Mouse (Mus musculus) thymus, adult 2 months (tissue): ENCODE data around the gene Shank2. TPM values are rescaled to one million over a fixed set of nuclear protein-coding genes. Genes with fewer than 3 reads are reported as not detected.

ENCODE experiments used
- DNase-seq: peaks from one replicate; pipeline ENCODE4 v3.0.0; 2021
- H3K27ac ChIP-seq: fragments of 200-500 bp; 2 replicates; pipeline ENCODE4 v1.5.1; 2012; ENCODE audit warnings: low read length, control low read depth; ENCODE audit not compliant: control insufficient read depth, insufficient read depth
- H3K27me3 ChIP-seq: fragments of 200-500 bp; 2 replicates; pipeline ENCODE4 v1.6.1; 2012; ENCODE audit warnings: mild to moderate bottlenecking, low read length, moderate library complexity, mixed read lengths; ENCODE audit not compliant: control insufficient read depth, insufficient read depth
- H3K36me3 ChIP-seq: fragments of 200-500 bp; 2 replicates; pipeline ENCODE4 v1.6.1; 2012; ENCODE audit warnings: mild to moderate bottlenecking, low read length, moderate library complexity; ENCODE audit not compliant: control insufficient read depth, insufficient read depth
- H3K4me1 ChIP-seq: fragments of 200-500 bp; replicated peaks from 2 replicates; pipeline ENCODE4 v1.6.1; 2012; ENCODE audit warnings: low read length; ENCODE audit not compliant: control insufficient read depth, insufficient read depth
- H3K4me3 ChIP-seq: fragments of 200-500 bp; 2 replicates; pipeline ENCODE4 v1.5.1; 2012; ENCODE audit warnings: mild to moderate bottlenecking, low read length, control low read depth, moderate library complexity; ENCODE audit not compliant: control insufficient read depth, insufficient read depth
- CTCF ChIP-seq: fragments of 200-500 bp; IDR thresholded peaks from 2 replicates; pipeline ENCODE4 v1.5.1; 2012; ENCODE audit warnings: mild to moderate bottlenecking, control low read depth, low read length, moderate library complexity, borderline replicate concordance; ENCODE audit not compliant: control insufficient read depth, poor library complexity, insufficient read depth; ENCODE audit errors: extremely low read depth
- POLR2A ChIP-seq: fragments of 200-500 bp; IDR thresholded peaks from 2 replicates; pipeline ENCODE4 v1.6.1; 2012; ENCODE audit warnings: mild to moderate bottlenecking, low read length, control low read depth, moderate library complexity; ENCODE audit not compliant: control insufficient read depth, poor library complexity, insufficient read depth; ENCODE audit errors: extremely low read depth
- WGBS: fragments of 180-500 bp; shearing (Covaris S2); methylation state at CpG from one replicate; pipeline ENCODE4 v1.1.7; 2018; 5-methylcytosine and 5-hydroxymethylcytosine counted together
- polyA plus RNA-seq: library from polyadenylated mRNA; depleted of rRNA; stranded (reverse); fragments of >200 nt; gene quantifications from 2 replicates; pipeline ENCODE4 v1.2.3, GENCODE M21; 2012

Shank2 gene
- polyA plus RNA-seq, 1 experiment = 2.8 TPM

DNA sequence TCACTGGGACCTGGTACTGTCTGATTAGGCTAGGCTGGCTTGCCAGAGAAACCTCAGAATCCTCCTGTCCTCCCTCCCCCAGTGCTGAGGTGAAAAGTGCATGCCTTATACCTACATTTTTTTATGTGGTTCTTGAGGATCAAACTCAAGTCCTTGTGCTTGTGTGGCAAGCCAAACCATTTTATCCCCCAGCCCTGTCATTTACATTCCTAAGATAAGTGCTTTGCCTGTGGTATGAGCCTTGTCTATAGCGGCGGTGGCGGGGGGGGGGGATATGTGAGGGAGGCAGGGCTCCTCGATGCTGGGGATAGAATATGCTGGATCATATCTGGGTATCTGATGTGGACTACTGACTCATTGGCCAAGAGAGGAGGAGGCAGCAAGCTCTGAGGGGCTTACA, 151.4 kb downstream of the Shank2 start:
- Histone ChIP-seq H3K27me3 (no peaks in the 10 kb centered on the region), H3K36me3 (no peaks in the 10 kb centered on the region), H3K27ac (no peak overlapping the region), H3K4me1 (no peaks in the 10 kb centered on the region), H3K4me3 (no peak overlapping the region)
- TF ChIP-seq CTCF = no peak
- TF ChIP-seq POLR2A = no peak
- WGBS = 86% methylated on average over 4 of the region's 4 CpGs
- DNase-seq = no peak

DNA sequence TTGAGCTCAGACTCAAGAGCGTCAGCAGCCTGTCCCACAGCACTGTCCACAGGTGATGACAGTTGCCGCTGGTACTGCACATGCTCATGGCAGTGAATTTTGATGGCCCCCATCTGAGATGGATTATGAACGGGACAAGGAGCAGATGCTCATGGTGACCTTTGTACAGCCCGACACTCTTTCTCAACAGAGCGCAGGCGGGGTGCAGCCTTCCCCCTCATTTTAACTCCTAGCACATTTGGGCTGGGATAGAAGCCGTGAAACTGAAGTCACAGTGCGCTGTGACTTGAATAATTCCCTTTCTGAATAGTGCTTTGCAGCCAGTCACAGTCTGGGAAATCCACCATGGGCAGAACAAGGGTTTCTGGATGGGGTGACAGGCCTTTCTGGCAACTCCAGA, 152.0 kb downstream of the Shank2 start:
- H3K4me1 ChIP-seq = no peaks in the 10 kb centered on the region
- WGBS = 90% methylated on average over 8 of the region's 8 CpGs
- no peak overlapping the region for H3K4me3 ChIP-seq
- DNase-seq = no peak
- no peaks in the 10 kb centered on the region for H3K36me3 ChIP-seq
- no peak overlapping the region for H3K27ac ChIP-seq
- TF ChIP-seq POLR2A (no peak), CTCF (no peak)
- H3K27me3 ChIP-seq = no peaks in the 10 kb centered on the region

GRCm38 (mm10) chr7:144157936-144158335, 156.2 kb downstream of the Shank2 start:
- DNase-seq = no peak
- TF ChIP-seq POLR2A (no peak), CTCF (no peak)
- H3K27ac ChIP-seq = no peak overlapping the region
- WGBS = 89% methylated on average over 8 of the region's 8 CpGs
- H3K4me3 ChIP-seq = no peak overlapping the region
- H3K36me3 ChIP-seq = no peaks in the 10 kb centered on the region
- no peaks in the 10 kb centered on the region for H3K4me1 ChIP-seq
- no peaks in the 10 kb centered on the region for H3K27me3 ChIP-seq

GRCm38 (mm10) chr7:144159556-144159955, 157.8 kb downstream of the Shank2 start:
- Histone ChIP-seq H3K4me1 (no peaks in the 10 kb centered on the region), H3K27ac (no peak overlapping the region), H3K27me3 (no peaks in the 10 kb centered on the region), H3K4me3 (no peak overlapping the region), H3K36me3 (no peaks in the 10 kb centered on the region)
- DNase-seq = no peak
- WGBS = 83% methylated on average over 8 of the region's 8 CpGs
- TF ChIP-seq CTCF = no peak
- no peak for TF ChIP-seq POLR2A

GRCm38 (mm10) chr7:144160066-144160465, 158.3 kb downstream of the Shank2 start:
- H3K27ac ChIP-seq = no peak overlapping the region
- TF ChIP-seq POLR2A (no peak), CTCF (no peak)
- WGBS = 70% methylated on average over 2 of the region's 2 CpGs
- DNase-seq = no peak
- no peaks in the 10 kb centered on the region for H3K27me3 ChIP-seq
- no peak overlapping the region for H3K4me3 ChIP-seq
- H3K4me1 ChIP-seq = no peaks in the 10 kb centered on the region
- H3K36me3 ChIP-seq = no peaks in the 10 kb centered on the region

DNA sequence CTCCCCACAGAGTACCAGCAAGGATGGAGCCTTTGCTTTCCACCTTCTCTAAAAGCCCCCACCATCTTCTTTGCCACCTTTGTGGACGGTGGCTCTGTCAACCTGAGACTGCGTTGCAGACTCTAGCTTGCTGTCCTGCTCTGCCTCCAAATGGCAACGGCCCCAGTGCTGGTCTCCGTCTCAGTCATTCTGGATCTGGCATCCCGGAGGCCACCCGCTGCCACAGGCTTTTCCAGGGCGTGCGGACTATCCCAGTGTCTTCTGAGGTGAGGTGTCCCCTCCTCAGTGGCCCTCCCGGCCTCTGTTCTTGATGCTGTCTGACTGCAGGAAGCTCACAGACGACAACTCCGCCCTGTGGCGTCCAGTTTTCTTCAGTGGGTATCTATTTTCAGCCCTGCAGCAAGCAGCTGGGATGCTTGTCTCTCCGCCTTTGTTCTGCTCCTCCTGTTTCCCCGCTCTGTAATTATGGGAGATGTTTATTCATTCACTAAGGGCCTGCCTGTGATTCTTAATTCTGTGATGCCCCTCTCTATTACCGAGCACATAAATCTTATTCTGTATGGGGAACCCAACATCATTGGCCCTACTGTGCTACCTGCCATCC, 159.0 kb downstream of the Shank2 start:
- H3K27me3 ChIP-seq = no peaks in the 10 kb centered on the region
- TF ChIP-seq CTCF (no peak), POLR2A (no peak)

GRCm38 (mm10) chr7:144170272-144170671, 168.5 kb downstream of the Shank2 start:
- DNase-seq = no peak
- H3K36me3 ChIP-seq = no peaks in the 10 kb centered on the region
- WGBS = 85% methylated on average over 5 of the region's 5 CpGs
- H3K27me3 ChIP-seq = no peaks in the 10 kb centered on the region
- TF ChIP-seq CTCF (no peak), POLR2A (no peak)
- no peaks in the 10 kb centered on the region for H3K4me1 ChIP-seq
- no peak overlapping the region for H3K4me3 ChIP-seq
- H3K27ac ChIP-seq = no peak overlapping the region

More for the DNA sequence above, 159.0 kb downstream of the Shank2 start:
- Histone ChIP-seq H3K27ac (no peak overlapping the region), H3K4me1 (no peaks in the 10 kb centered on the region), H3K4me3 (no peak overlapping the region), H3K36me3 (no peaks in the 10 kb centered on the region)
- WGBS = 94% methylated on average over 15 of the region's 15 CpGs
- DNase-seq = no peak
